Mouse (Mus musculus): ENCODE data around the gene Taok1.
A peak's percentile ranks its signal among the peaks of the same experiment; 100 is the strongest.
"Not testable (repeated sequence)": the region's sequence is repeated elsewhere in the genome, so short reads cannot be mapped to it uniquely, and the experiment has no call there.

The Taok1 gene

GRCm38 (mm10) chr11:77545261-77545660, 62.4 kb downstream of the Taok1 start:
- DNase-seq: no peak

GRCm38 (mm10) chr11:77532202-77532846, 75.3 kb downstream of the Taok1 start:
- DNase-seq: no peak

- no peak for DNase-seq
Measured at GRCm38 (mm10) chr11:77530862-77531261, 76.8 kb downstream of the Taok1 start.

GRCm38 (mm10) chr11:77529644-77530043, 78.0 kb downstream of the Taok1 start:
- DNase-seq: no peak

GRCm38 (mm10) chr11:77528420-77528819, 79.2 kb downstream of the Taok1 start:
- DNase-seq: not testable (repeated sequence)

GRCm38 (mm10) chr11:77525804-77526486, 81.7 kb downstream of the Taok1 start:
- DNase-seq: no peak

GRCm38 (mm10) chr11:77520601-77521529, 86.8 kb downstream of the Taok1 start:
- peak; percentile 34 for DNase-seq

- peak; percentile 47 for DNase-seq
Measured at GRCm38 (mm10) chr11:77519043-77519442, 88.6 kb downstream of the Taok1 start, which contains the start of gene Gm10392. Gene Gm10392, minus strand, starts transcription at chr11:77519198.

GRCm38 (mm10) chr11:77518051-77518798, 89.4 kb downstream of the Taok1 start:
- peak; percentile 4 for DNase-seq

- DNase-seq: peak; percentile 29
Measured at GRCm38 (mm10) chr11:77516553-77517425, 90.8 kb downstream of the Taok1 start.

DNA sequence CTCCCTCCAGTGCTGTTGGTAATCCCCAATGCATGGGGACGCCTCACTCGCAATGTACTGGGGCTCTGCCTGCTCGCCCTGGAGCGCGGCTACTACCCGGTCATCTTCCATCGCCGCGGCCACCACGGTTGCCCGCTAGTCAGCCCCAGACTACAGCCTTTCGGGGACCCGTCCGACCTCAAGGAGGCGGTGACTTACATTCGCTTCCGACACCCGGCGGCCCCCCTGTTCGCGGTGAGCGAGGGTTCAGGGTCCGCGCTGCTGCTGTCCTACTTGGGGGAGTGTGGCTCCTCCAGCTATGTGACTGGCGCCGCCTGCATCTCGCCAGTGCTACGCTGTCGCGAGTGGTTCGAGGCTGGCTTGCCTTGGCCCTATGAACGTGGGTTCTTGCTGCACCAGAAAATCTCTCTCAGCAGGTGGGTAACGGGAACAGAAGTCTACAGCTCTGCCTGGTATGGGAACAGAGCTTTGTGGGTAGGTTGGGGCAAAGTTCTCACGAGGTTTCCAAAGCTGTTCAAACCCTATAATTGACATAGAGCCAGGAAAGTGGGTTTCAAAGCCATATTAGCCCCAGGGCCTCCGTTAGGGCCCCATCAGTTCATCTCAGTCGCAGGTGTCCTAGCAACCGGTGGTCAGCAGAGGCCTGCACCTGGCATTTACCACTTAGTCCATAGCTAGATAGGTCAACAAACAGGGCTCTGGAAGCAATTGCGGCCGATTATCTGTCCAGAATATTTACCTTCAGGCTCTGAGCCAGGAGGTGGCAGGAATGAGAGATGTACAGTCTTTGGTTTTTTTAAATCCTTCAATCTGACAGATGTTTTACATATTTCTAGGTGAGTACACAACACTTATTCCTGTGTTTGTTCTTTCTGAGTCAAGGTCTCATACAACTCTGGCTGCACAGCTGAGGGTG, 91.7 kb downstream of the Taok1 start, which contains the start of gene Trp53i13:
TSS of gene Trp53i13 (minus strand) at position 344 of the 916 bp plus-strand sequence.
- peak; percentile 49 for DNase-seq

DNA sequence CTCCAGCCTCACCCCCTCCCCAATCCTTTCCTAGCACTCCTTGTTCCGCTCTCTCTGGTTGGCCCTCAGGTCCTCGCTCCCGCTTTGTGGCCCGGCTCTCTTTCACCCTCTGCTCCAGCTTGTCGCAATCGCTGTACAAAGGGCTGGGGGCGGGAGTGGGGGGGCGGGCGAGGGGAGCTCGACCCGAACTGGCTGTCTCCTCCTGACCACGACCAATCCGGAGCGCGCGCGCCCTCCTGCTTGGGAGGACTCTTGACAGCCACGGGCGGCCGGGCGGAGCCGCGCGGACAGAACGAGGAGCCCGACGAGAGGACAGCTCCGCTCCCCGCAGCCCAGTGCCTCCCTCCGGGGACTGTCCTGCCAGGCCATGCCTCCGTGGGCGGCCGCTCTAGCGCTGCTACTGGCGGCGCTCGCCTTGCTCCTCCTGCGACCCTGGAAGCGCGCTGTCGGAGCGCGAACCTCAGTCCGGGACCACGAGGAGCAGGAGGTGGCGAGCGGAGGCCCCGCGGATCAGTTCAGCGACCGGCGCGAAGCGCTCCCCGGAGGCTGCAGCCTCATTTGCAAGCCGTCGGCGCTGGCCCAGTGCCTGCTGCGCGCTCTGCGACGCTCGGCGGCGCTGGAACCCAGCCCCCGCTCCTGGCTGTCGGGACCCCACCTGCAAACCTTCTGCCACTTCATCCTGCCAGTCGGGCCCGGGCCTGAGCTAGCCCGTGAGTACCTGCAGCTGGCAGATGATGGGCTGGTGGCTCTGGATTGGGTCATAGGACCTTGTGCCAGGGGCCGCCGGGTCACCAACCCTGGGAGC, 92.6 kb downstream of the Taok1 start, which contains the start of gene Abhd15:
TSS of gene Abhd15 (plus strand) at position 290 of the 805 bp plus-strand sequence.
- DNase-seq: peak; percentile 81

DNA sequence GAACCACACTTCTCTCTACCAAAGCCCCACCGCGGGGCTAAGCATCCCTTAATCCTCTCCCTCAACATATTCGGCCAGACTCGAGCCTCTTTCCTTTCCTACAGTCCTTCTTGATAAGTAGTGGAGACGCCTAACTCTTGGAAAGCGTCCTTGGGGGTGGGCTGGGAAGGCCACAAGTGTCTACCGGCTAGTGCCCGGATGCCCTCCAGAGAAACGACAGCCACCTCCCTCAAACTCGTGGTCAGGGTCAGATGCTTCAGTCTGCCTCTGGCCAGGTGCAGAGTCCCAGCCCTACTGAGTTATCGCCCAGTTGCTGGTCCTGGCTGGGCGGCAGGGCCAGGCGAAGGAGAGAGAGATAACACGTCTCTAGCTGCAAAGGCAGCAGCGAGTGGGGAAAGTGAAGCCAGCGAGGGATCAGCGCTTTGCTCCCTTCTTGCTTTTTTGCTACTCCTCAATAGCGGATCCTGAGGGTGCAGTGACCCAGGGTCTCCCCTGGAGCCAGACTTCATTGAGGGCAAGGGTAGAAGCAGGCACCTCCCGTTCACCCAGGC, 93.3 kb downstream of the Taok1 start:
- DNase-seq: peak; percentile 27

DNA sequence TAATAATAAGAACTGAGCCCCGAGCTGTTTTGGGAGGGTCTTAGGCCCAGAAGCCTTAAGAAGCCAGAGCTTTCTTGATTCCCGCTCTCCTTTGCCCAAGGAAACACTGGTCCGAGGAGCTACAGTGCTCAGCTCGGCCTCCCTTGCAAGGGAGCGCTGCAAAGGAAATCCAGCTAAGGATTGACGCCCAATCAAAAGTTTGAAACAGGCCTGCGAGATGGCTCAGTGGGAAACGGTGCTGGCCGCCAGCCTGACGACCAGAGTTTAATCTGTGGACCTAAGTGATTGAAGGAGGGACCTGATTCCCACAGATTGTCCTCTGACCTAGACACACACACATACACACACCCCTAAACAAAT, 93.8 kb downstream of the Taok1 start:
- DNase-seq: peak; percentile 43

DNA sequence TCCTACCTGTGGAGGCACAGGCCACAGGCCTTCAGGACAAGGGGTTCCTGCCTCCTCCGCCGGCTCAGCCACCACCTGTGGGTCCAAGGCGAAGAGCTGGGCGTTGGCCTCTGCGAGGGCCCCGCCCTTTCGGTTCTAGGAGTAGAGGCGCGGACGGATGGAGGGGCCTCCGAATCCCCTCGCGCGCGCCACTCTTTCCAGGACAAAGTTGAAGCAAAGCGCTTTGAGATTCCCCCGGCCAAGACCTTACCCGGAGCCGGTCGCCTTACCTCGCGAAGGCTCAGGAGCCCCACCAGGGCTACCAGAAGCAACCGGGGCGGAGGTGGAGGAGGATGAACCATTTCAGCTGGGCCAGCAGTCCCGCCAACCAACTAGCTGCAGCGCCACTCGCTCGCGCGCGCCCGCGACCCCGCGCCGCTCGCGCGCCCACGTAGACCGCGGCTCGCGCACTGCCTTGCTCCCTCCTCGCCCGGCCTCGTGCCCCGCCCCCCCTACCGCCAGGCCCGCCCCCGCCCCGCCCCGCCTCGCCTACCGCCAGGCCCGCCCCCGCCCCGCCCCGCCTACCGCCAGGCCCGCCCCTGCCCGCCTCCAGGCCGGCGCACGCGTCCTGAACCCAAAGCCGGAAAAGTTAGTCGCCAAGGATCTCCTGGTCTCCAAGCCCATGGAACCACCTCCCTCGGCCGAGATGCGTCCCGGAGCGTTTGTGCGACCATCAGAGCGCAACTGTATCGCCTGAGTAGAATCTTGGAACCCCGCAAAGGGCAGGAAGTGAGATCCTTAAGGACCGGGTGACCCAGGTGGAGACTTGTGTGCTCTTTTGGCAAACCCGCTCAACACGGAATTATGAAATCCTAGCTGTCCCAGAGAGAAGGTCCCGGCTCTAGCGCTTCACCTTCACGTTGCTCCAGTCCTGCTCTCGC, 94.5 kb downstream of the Taok1 start:
- DNase-seq: peak; percentile 86

GRCm38 (mm10) chr11:77511336-77511735, 96.3 kb downstream of the Taok1 start:
- no peak for DNase-seq

- peak; percentile 90 for DNase-seq
Measured at GRCm38 (mm10) chr11:77508068-77509021, 99.3 kb downstream of the Taok1 start.
